Mouse (Mus musculus) adrenal gland, postnatal 36 days (tissue): ENCODE measurements around the gene Tet1. TPM values are rescaled to one million over a fixed set of nuclear protein-coding genes. Genes with fewer than 3 reads are reported as not detected.

Experiments
- total RNA-seq, 2 experiments: library from RNA; stranded (reverse); gene quantifications; 2 replicates each; pipeline ENCODE4 v1.2.3; 2021

Gene Tet1
- total RNA-seq, 2 experiments from 2014 or later = 2.1 to 4.7 TPM

Other genes starting within 250 kb of the Tet1 start
- gene Stox1, start 182.9 kb downstream of the Tet1 start, total RNA-seq = under 1 TPM; 0.46 to 0.70 TPM
- 10 to 100 TPM; 56.2 to 74.1 TPM for gene Ccar1, start 116.7 kb downstream of the Tet1 start, total RNA-seq
- gene Slc25a16, start 11.6 kb upstream of the Tet1 start, total RNA-seq = 10 to 100 TPM; 33.5 to 49.0 TPM
- gene Dna2, start 38.0 kb upstream of the Tet1 start, total RNA-seq = 1 to 10 TPM; 1.2 to 1.7 TPM
- 10 to 100 TPM; 13.2 to 18.8 TPM for gene Rufy2, start 71.2 kb upstream of the Tet1 start, total RNA-seq
- gene Hnrnph3, start 115.2 kb upstream of the Tet1 start, total RNA-seq = 10 to 100 TPM; 39.1 to 54.9 TPM
- gene Pbld2, start 115.3 kb upstream of the Tet1 start, total RNA-seq = 1 to 10 TPM; 4.0 to 5.3 TPM
- 1 to 10 TPM; 2.3 to 4.4 TPM for gene Pbld1, start 151.2 kb upstream of the Tet1 start, total RNA-seq
- not detected for gene Atoh7, start 190.7 kb upstream of the Tet1 start, total RNA-seq